Mouse (Mus musculus): ENCODE measurements around the gene Btbd19.

DNA sequence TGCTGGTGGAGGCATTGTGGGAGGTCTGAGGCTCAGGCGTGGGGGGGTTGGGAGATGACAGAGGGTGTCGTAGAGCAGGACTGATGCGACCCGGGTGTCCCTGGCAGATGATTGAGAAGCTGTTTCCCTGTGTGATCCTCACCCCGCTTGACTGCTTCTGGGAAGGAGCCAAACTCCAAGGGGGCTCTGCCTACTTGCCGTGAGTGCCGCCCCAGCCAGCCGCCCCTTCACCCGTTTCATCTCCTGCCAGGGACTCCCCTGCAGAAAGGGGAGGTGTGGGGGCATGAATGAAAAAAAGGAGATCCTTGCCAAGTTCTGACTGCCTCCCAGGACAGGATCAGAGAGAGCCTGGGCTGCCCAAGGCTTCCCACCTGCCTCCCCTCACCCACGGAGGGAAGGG is 20.4 kb downstream of the Btbd19 start:
- TF ChIP-seq CTCF (IDR thresholded peaks at IDR 0.05; ENCODE audit: low read depth, low read length) (no peak), POLR2A (IDR thresholded peaks at IDR 0.05; ENCODE audit: extremely low read depth, insufficient read depth, low read length) (no peak)
